Mouse (Mus musculus): ENCODE data around the gene Slc17a7. TPM values are rescaled to one million over a fixed set of nuclear protein-coding genes. Genes with fewer than 3 reads are reported as not detected.
A peak's percentile ranks its signal among the peaks of the same experiment; 100 is the strongest.

The Slc17a7 gene
- polyA plus RNA-seq, 1 experiment from 2014 or later, result 2.6 TPM

- peaks cover 15% of the 10 kb centered on the region; the same call in 1 of the 2 replicates for H3K27me3 ChIP-seq (replicated peaks)
- H3K9ac ChIP-seq, result peak within 1 kb of the TSS; percentile 56
- H3K9me3 ChIP-seq, result no peaks in the 10 kb centered on the region
- H3K4me3 ChIP-seq, result peak within 1 kb of the TSS; percentile 44
- H3K27ac ChIP-seq, result no peak within 1 kb of the TSS
- H3K4me2 ChIP-seq (replicated peaks), result peak within 1 kb of the TSS; percentile 74
- H3K36me3 ChIP-seq, result no peaks in the 10 kb centered on the region
- ATAC-seq (ENCODE audit: low FRiP score, low read depth), result peak; percentile 83
- peaks cover 6% of the 10 kb centered on the region; the same call in 1 of the 2 replicates for H3K4me1 ChIP-seq
- WGBS, result 3% methylated on average over 29 of the region's 29 CpGs
Observed at GRCm38 (mm10) chr7:45135993-45136567, 27.7 kb upstream of the Slc17a7 start, which contains the start of the genes Gm45713 and Flt3l. TSS of gene Gm45713 (minus strand) at chr7:45136231. TSS of gene Flt3l (minus strand) at chr7:45136432.

GRCm38 (mm10) chr7:45137171-45138006 is 26.4 kb upstream of the Slc17a7 start:
- Histone ChIP-seq H3K4me2 (replicated peaks) (no peak overlapping the region), H3K27me3 (replicated peaks) (peaks cover 15% of the 10 kb centered on the region; the same call in 1 of the 2 replicates), H3K36me3 (peaks cover 4% of the 10 kb centered on the region; the same call in 1 of the 2 replicates), H3K4me1 (peaks cover 6% of the 10 kb centered on the region; the same call in 1 of the 2 replicates), H3K9me3 (no peaks in the 10 kb centered on the region), H3K4me3 (no peak overlapping the region), H3K9ac (no peak overlapping the region), H3K27ac (no peak overlapping the region)
- no peak for ATAC-seq (ENCODE audit: low FRiP score, low read depth)
- 81% methylated on average over 12 of the region's 12 CpGs for WGBS

DNA sequence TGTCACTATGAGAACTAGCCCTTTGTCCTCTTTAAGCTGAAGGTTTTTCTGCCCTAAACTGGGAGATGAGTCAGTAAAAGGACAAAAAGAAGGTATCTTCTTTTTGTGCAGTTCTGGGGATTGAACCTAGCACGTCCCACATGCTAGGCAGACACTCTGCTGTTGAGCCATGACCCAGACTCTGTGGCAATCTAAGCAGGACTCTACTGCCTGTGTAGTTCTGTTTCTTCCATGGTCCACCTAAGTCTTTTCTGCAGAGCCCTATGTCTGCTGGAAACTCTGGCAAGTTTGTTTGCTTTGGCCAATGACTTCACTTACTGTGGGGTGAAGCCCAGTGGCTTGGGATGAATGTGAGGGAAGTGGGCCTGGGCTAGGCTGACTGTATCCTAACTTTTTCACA is 25.3 kb upstream of the Slc17a7 start:
- Histone ChIP-seq H3K27ac (no peak overlapping the region), H3K4me1 (peaks cover 6% of the 10 kb centered on the region; the same call in 1 of the 2 replicates), H3K9ac (no peak overlapping the region), H3K27me3 (replicated peaks) (peaks cover 15% of the 10 kb centered on the region; the same call in 1 of the 2 replicates), H3K9me3 (no peaks in the 10 kb centered on the region), H3K4me2 (replicated peaks) (no peak overlapping the region), H3K4me3 (no peak overlapping the region), H3K36me3 (peaks cover 13% of the 10 kb centered on the region; the same call in 1 of the 2 replicates)
- WGBS, result 76% methylated on average over 1 of the region's 1 CpGs
- no peak for ATAC-seq (ENCODE audit: low FRiP score, low read depth)

DNA sequence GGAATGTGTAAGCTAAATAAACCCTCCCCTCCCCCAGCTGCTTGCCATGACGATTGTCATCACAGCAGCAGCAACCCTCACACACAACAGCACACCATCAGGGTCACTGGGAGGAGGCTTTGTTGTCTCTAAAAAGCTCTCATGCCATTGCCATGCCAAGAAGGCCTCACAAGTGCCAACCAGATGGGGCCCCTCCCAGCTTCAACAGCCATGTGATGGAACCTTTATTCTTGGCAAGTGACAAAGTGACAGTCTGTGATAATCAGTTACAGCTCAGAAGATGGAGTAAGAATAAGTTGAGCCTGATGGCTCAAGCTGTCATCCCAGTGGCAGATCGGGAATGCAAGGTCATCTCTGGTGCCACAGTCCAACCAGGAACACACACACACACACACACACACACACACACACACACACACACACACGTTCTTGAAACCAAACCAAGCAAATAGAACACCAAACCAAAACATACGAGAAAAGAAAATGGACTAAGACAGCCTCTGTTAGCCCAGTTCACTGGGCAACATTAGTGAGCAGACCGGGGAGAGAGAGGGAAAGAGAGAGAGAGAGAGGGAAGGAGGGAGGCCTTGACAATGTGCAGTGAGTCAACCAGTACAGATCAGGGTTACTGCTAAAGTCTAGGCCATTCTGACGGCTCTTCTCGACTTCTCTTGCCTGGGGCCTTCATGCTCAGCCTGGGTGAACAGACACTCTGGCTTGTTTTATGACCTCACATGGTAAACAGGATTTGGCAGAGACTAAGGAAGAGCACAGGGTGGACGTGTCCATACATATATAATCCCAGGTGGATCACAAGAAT is 23.6 kb upstream of the Slc17a7 start:
- Histone ChIP-seq H3K4me2 (replicated peaks) (no peak overlapping the region), H3K9ac (no peak overlapping the region), H3K4me1 (peaks cover 6% of the 10 kb centered on the region; the same call in 1 of the 2 replicates), H3K9me3 (no peaks in the 10 kb centered on the region), H3K4me3 (no peak overlapping the region), H3K27me3 (replicated peaks) (peaks cover 8% of the 10 kb centered on the region; the same call in 1 of the 2 replicates), H3K27ac (no peak overlapping the region), H3K36me3 (peaks cover 27% of the 10 kb centered on the region)
- 87% methylated on average over 8 of the region's 8 CpGs for WGBS
- no peak for ATAC-seq (ENCODE audit: low FRiP score, low read depth)

GRCm38 (mm10) chr7:45141319-45141718 is 22.4 kb upstream of the Slc17a7 start:
- peaks cover 37% of the 10 kb centered on the region for H3K36me3 ChIP-seq
- 94% methylated on average over 3 of the region's 3 CpGs for WGBS

DNA sequence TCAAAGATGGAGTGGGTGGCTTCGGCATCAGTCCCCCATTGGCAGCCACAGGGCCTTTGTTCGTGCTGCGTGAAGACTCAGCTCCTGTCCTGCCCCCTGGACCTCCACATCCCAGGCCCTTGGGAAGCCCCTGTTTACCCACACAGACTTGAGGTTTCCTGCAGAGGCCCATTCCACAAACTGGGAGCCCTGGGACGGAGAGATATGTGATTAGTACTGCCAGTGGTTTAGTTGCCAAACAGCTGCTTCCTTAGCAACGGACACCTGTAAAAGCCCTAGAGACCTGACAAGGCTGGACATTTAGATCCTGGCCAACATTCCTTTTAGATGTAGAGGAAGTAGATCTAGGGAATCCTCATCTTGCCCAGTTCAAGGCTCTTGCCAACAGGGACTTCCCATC is 21.8 kb upstream of the Slc17a7 start:
- Histone ChIP-seq H3K9ac (no peak overlapping the region), H3K27ac (no peak overlapping the region), H3K4me2 (replicated peaks) (no peak overlapping the region), H3K27me3 (replicated peaks) (no peaks in the 10 kb centered on the region), H3K4me1 (no peaks in the 10 kb centered on the region), H3K9me3 (no peaks in the 10 kb centered on the region), H3K36me3 (peaks cover 40% of the 10 kb centered on the region), H3K4me3 (no peak overlapping the region)
- no peak for ATAC-seq (ENCODE audit: low FRiP score, low read depth)
- WGBS, result 90% methylated on average over 5 of the region's 5 CpGs

More at GRCm38 (mm10) chr7:45141319-45141718, 22.4 kb upstream of the Slc17a7 start:
- no peak overlapping the region for H3K4me2 ChIP-seq (replicated peaks)
- H3K4me3 ChIP-seq, result no peak overlapping the region
- H3K9me3 ChIP-seq, result no peaks in the 10 kb centered on the region
- H3K27ac ChIP-seq, result no peak overlapping the region
- H3K9ac ChIP-seq, result no peak overlapping the region
- H3K27me3 ChIP-seq (replicated peaks), result no peaks in the 10 kb centered on the region
- 0 out of 2 replicates have a peak, but pooled peaks cover under 1% of the 10 kb centered on the region for H3K4me1 ChIP-seq
- ATAC-seq (ENCODE audit: low FRiP score, low read depth), result no peak

DNA sequence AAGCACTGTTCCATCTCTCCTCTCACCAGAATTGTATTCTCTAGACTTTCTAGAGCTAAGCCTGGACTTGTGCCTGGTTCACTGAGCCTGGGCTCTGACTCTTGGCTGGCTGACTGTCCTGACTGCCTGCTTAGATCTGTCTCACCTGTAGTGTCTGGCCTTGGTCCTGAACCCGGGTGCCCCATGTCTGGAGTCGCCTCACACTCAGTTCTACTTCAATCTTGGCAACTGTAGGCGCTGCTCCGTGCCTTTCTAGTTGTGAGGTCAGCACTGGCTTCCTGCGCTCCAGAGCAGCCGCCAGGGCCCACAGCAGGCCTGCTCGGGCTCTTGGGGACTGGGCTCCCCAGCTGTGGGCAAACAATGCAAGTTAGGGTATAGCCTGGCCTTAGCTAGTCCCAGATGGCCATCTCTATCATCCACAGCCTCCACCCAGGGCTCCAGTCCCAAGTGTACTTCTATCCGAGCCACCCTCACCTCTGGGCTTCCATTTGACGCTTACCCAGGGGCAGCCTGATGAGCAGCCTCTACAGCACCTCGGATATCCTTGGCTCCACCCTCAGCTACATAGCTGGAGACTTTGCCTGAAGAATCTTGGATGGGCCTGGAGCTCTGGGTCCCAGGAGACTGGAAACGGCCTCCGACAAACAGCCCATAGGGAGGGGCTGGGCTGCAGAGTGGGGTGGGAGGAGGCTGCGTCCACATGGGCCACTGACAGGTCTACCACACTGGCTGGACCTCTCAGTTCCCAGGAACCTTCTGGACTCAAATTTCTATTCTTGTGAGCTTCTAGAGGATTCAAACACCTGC is 19.2 kb upstream of the Slc17a7 start:
- no peak for ATAC-seq (ENCODE audit: low FRiP score, low read depth)
- Histone ChIP-seq H3K36me3 (peaks cover 51% of the 10 kb centered on the region), H3K4me3 (no peak overlapping the region), H3K9ac (no peak overlapping the region), H3K4me2 (replicated peaks) (no peak overlapping the region), H3K4me1 (no peaks in the 10 kb centered on the region), H3K27me3 (replicated peaks) (no peaks in the 10 kb centered on the region), H3K9me3 (no peaks in the 10 kb centered on the region), H3K27ac (no peak overlapping the region)
- WGBS, result 88% methylated on average over 13 of the region's 13 CpGs

DNA sequence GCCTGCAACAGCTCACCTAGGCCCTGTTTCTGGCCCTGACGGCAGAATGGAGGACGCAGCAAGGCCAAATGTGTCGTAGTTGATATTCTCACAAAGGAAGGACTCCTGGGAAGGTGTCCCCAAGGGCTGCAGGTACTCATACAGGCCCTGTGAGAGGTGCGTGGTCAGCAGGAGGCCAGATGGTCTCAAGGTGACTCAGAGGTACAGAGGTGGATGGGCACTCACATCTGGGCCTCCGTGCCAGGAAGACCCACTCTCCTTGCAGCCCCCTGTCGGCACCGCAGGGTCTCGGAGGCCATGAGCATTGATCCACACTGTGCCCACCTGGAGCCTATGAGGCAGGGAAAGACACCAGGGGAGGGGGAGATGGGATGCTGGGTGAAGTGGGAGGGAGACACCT is 18.3 kb upstream of the Slc17a7 start:
- no peak overlapping the region for H3K4me2 ChIP-seq (replicated peaks)
- H3K4me3 ChIP-seq, result no peak overlapping the region
- no peaks in the 10 kb centered on the region for H3K9me3 ChIP-seq
- 95% methylated on average over 8 of the region's 8 CpGs for WGBS
- H3K27ac ChIP-seq, result no peak overlapping the region
- H3K9ac ChIP-seq, result no peak overlapping the region
- H3K36me3 ChIP-seq, result peaks cover 51% of the 10 kb centered on the region
- H3K27me3 ChIP-seq (replicated peaks), result no peaks in the 10 kb centered on the region
- no peaks in the 10 kb centered on the region for H3K4me1 ChIP-seq
- no peak for ATAC-seq (ENCODE audit: low FRiP score, low read depth)

DNA sequence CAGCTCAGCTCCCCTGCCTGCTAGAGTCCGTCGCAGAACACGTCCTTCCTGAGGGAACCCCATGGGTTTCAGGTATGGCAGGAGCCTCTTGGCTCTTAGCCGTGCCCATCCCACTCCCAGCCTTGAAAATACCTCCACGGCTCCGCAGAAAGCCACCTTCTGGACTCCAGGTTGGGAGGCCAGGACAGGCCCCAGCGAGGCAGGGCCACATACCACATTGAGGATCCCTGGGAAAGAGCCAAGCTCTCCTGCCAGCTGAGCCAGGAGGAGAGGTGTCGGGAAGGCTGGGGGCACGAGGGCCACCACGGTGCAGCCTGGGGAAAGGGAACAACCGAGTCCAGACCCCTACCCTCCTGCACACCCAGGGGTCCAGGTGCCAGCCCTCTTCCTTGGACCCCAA is 16.5 kb upstream of the Slc17a7 start:
- no peak for ATAC-seq (ENCODE audit: low FRiP score, low read depth)
- 94% methylated on average over 11 of the region's 11 CpGs for WGBS
- H3K9ac ChIP-seq, result no peak overlapping the region
- H3K27me3 ChIP-seq (replicated peaks), result no peaks in the 10 kb centered on the region
- H3K27ac ChIP-seq, result no peak overlapping the region
- no peaks in the 10 kb centered on the region for H3K9me3 ChIP-seq
- no peaks in the 10 kb centered on the region for H3K4me1 ChIP-seq
- no peak overlapping the region for H3K4me2 ChIP-seq (replicated peaks)
- H3K4me3 ChIP-seq, result no peak overlapping the region
- peaks cover 46% of the 10 kb centered on the region for H3K36me3 ChIP-seq

- Histone ChIP-seq H3K4me3 (no peak overlapping the region), H3K9me3 (no peaks in the 10 kb centered on the region), H3K4me2 (replicated peaks) (no peak overlapping the region), H3K36me3 (peaks cover 42% of the 10 kb centered on the region), H3K27me3 (replicated peaks) (no peaks in the 10 kb centered on the region), H3K9ac (no peak overlapping the region), H3K27ac (no peak overlapping the region), H3K4me1 (no peaks in the 10 kb centered on the region)
- 91% methylated on average over 11 of the region's 11 CpGs for WGBS
- ATAC-seq (ENCODE audit: low FRiP score, low read depth), result no peak
Observed at GRCm38 (mm10) chr7:45147899-45148298, 15.8 kb upstream of the Slc17a7 start.

DNA sequence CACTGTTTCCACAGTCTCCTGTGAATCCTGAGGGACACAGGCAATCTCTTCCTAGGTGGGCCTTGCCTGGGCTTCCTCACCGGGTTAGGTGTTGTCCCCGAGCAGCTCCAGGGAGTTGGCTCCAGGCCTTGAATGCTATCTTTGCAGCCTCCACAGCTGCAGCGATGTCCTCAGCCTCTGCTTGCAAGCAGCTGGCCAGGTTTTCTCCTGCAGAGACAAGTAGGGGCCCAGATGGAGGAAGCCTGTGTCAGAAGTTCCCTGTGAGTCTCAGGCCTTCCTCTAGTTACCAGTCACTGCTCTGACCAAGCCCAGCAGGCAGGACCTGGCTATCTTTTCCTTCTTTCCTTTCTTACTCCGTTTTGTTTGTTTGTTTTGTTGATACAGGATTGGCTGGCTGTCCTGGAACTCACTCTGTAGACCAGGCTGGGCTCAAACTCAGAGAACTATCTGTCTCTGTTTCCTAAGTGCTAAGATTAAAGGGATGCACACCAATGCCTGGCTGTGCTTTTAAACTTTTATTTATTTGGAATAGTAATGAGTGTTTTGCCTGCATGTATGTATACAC is 15.1 kb upstream of the Slc17a7 start:
- Histone ChIP-seq H3K27ac (no peak overlapping the region), H3K4me2 (replicated peaks) (no peak overlapping the region), H3K4me3 (no peak overlapping the region), H3K9ac (no peak overlapping the region), H3K36me3 (peaks cover 35% of the 10 kb centered on the region), H3K27me3 (replicated peaks) (no peaks in the 10 kb centered on the region), H3K9me3 (no peaks in the 10 kb centered on the region), H3K4me1 (peaks cover 3% of the 10 kb centered on the region)
- ATAC-seq (ENCODE audit: low FRiP score, low read depth), result no peak
- WGBS, result 73% methylated on average over 4 of the region's 4 CpGs

All from neural tube, embryonic 12.5 days (tissue).